Mouse (Mus musculus): ENCODE data around the gene Hcfc1. TPM values are rescaled to one million over a fixed set of nuclear protein-coding genes. Genes with fewer than 3 reads are reported as not detected.
A peak's percentile ranks its signal among the peaks of the same experiment; 100 is the strongest.

Hcfc1 gene
- polyA plus RNA-seq, 1 experiment from 2014 or later, result 55.3 TPM

DNA sequence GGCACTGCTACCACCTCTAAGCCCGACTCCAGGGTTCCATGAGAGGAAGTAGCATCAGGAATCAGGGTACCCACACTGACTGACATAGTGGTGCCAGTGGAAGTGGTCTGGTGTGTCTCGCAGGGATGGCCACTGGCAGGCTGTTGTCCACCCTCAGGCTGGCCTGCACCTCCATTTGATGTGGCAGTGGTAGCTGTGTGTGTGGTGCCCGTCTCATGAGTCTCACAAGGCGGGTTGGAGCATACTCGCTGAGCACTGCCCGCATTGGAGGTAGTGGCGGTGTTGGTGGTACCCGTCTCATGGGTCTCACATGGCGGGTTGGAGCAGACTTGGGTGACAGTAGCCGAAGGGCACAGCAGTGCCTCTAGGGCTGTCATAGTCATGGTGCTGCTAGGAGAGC is 16.8 kb downstream of the Hcfc1 start:
- Histone ChIP-seq H3K9me3 (ENCODE audit: control insufficient read depth, low read length) (no peaks in the 10 kb centered on the region), H3K4me3 (replicated peaks; ENCODE audit: low read length) (no peak overlapping the region), H3K36me3 (replicated peaks; ENCODE audit: control insufficient read depth, insufficient read depth) (peaks cover 98% of the 10 kb centered on the region), H3K9ac (no peak overlapping the region), H3K4me1 (replicated peaks; ENCODE audit: control insufficient read depth, insufficient read depth, low read length) (no peaks in the 10 kb centered on the region), H3K27ac (no peak overlapping the region), H3K4me2 (replicated peaks) (no peak overlapping the region), H3K27me3 (ENCODE audit: control insufficient read depth, insufficient read depth, low read length) (no peaks in the 10 kb centered on the region)
- DNase-seq (ENCODE audit: low spot score) (no peak), ATAC-seq (ENCODE audit: low FRiP score) (no peak)
- WGBS, result 89% methylated on average over 10 of the region's 10 CpGs

DNA sequence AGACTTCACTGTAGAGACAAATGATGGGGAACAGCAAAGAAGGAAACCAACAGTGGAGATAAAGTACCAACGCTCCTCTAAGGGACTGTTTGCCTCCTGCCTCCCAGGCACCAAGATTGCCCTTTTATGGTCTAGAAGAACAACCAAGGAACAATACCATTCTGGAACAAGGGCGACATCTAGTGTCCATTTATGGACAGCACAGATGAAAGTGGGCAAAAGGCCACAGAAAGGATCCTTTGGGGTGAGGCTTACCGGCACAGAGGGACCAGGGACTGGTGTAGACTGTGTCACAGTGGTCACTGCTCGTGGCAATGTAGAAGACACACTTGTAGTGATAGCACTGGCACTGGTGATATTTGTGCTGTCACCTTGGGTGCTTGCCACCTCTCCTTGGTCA is 17.5 kb downstream of the Hcfc1 start:
- H3K27me3 ChIP-seq (ENCODE audit: control insufficient read depth, insufficient read depth, low read length), result no peaks in the 10 kb centered on the region
- WGBS, result 37% methylated on average over 4 of the region's 4 CpGs
- no peak overlapping the region for H3K27ac ChIP-seq
- H3K4me3 ChIP-seq (replicated peaks; ENCODE audit: low read length), result no peak overlapping the region
- H3K4me2 ChIP-seq (replicated peaks), result no peak overlapping the region
- H3K9ac ChIP-seq, result no peak overlapping the region
- H3K9me3 ChIP-seq (ENCODE audit: control insufficient read depth, low read length), result no peaks in the 10 kb centered on the region
- ATAC-seq (ENCODE audit: low FRiP score), result peak; percentile 46; the same call in 1 of the 2 replicates
- peak; percentile 75 for DNase-seq (ENCODE audit: low spot score)
- no peaks in the 10 kb centered on the region for H3K4me1 ChIP-seq (replicated peaks; ENCODE audit: control insufficient read depth, insufficient read depth, low read length)
- peaks cover 98% of the 10 kb centered on the region for H3K36me3 ChIP-seq (replicated peaks; ENCODE audit: control insufficient read depth, insufficient read depth)

DNA sequence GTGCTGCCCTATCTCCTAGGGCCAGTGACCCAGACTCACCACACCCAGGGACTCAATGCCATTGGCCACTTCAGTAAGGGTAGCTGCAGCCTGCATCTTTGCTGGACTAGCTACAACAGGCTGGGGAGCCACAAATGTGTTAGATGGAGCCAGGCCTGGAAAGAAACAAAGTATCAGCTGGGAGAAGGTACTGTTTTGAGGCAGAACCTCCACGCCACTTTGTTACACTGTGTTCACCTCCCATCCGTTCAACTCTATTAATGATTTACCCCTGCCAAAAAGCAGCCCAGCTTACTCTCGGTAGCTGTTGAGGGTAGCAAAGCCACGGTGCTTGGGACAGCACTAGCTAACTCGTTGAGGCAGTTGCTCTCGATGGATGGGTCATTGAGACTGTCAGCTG is 19.3 kb downstream of the Hcfc1 start:
- Histone ChIP-seq H3K27ac (no peak overlapping the region), H3K4me1 (replicated peaks; ENCODE audit: control insufficient read depth, insufficient read depth, low read length) (no peaks in the 10 kb centered on the region), H3K36me3 (replicated peaks; ENCODE audit: control insufficient read depth, insufficient read depth) (peaks cover 97% of the 10 kb centered on the region), H3K9ac (no peak overlapping the region), H3K27me3 (ENCODE audit: control insufficient read depth, insufficient read depth, low read length) (no peaks in the 10 kb centered on the region), H3K4me3 (replicated peaks; ENCODE audit: low read length) (no peak overlapping the region), H3K4me2 (replicated peaks) (no peak overlapping the region), H3K9me3 (ENCODE audit: control insufficient read depth, low read length) (no peaks in the 10 kb centered on the region)
- no peak for DNase-seq (ENCODE audit: low spot score)
- ATAC-seq (ENCODE audit: low FRiP score), result no peak
- WGBS, result 76% methylated on average over 6 of the region's 6 CpGs

DNA sequence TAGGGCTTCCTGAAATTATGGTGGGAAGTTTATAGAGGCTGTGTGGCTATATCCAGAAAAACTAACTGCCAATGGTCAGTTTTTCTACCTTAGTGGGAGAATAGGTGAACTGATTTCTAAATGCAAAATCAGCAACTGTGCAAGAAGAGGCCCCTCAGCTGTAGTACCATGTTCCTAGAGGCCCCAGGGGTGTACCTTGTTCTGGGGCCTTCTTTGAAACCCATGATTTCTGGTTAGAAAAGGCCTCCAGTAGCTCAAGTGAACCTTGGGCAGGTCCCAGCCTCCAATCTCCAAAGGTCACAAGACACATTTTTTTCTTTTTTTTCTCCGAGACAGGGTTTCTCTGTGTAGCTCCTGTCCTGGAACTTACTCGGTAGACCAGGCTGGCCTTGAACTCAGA is 23.9 kb downstream of the Hcfc1 start:
- 93% methylated on average over 2 of the region's 2 CpGs for WGBS
- peaks cover 60% of the 10 kb centered on the region for H3K36me3 ChIP-seq (replicated peaks; ENCODE audit: control insufficient read depth, insufficient read depth)
- no peak overlapping the region for H3K9ac ChIP-seq
- no peaks in the 10 kb centered on the region for H3K9me3 ChIP-seq (ENCODE audit: control insufficient read depth, low read length)
- no peak overlapping the region for H3K4me3 ChIP-seq (replicated peaks; ENCODE audit: low read length)
- H3K27me3 ChIP-seq (ENCODE audit: control insufficient read depth, insufficient read depth, low read length), result no peaks in the 10 kb centered on the region
- no peaks in the 10 kb centered on the region for H3K4me1 ChIP-seq (replicated peaks; ENCODE audit: control insufficient read depth, insufficient read depth, low read length)
- DNase-seq (ENCODE audit: low spot score), result no peak
- no peak for ATAC-seq (ENCODE audit: low FRiP score)
- H3K27ac ChIP-seq, result no peak overlapping the region
- H3K4me2 ChIP-seq (replicated peaks), result no peak overlapping the region

DNA sequence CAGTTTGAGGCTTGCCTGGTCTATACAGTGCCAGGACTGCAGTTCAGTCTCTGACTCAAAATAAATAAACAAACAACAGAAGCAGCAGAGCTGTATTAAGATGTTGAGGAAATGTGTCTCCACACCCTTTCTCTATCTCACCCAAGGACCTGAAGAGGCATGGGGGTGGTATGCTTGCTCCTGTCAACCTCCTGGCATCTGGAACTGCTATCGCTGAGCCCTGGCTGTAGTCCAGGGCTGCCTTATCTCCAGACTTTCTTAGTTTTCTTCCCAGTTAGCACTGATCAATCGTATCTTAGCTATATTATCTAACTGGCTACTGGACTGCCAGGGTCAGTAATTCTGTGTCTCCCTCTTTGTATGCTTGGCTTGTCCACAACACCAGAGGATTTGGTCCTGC is 24.3 kb downstream of the Hcfc1 start:
- DNase-seq (ENCODE audit: low spot score) (no peak), ATAC-seq (ENCODE audit: low FRiP score) (no peak)
- no peak overlapping the region for H3K4me2 ChIP-seq (replicated peaks)
- no peaks in the 10 kb centered on the region for H3K27me3 ChIP-seq (ENCODE audit: control insufficient read depth, insufficient read depth, low read length)
- H3K27ac ChIP-seq, result no peak overlapping the region
- H3K9me3 ChIP-seq (ENCODE audit: control insufficient read depth, low read length), result no peaks in the 10 kb centered on the region
- peaks cover 56% of the 10 kb centered on the region for H3K36me3 ChIP-seq (replicated peaks; ENCODE audit: control insufficient read depth, insufficient read depth)
- WGBS, result 95% methylated on average over 2 of the region's 2 CpGs
- H3K9ac ChIP-seq, result no peak overlapping the region
- H3K4me3 ChIP-seq (replicated peaks; ENCODE audit: low read length), result no peak overlapping the region
- H3K4me1 ChIP-seq (replicated peaks; ENCODE audit: control insufficient read depth, insufficient read depth, low read length), result no peaks in the 10 kb centered on the region

DNA sequence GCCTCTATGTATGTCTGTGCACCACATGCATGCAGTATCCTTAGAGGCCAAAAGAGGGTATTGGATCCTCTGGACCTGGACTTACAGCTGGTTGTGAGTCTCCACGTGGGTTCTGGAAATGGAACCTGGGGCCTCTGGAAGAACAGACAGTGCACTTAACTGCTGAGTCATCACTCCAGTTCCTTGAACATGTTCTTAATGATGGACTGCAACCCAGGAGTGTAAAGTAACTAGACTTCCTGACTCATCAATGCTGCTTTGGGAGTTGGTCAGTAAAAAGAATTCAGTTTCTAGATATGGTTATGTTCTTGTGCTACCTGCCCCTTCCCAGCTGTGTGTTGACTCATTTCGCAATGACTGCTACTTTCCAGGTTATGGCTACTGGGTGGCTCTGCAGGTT is 34.3 kb downstream of the Hcfc1 start:
- H3K4me1 ChIP-seq (replicated peaks; ENCODE audit: control insufficient read depth, insufficient read depth, low read length), result no peaks in the 10 kb centered on the region
- WGBS, result 74% methylated on average over 2 of the region's 2 CpGs
- no peak for DNase-seq (ENCODE audit: low spot score)
- no peaks in the 10 kb centered on the region for H3K27me3 ChIP-seq (ENCODE audit: control insufficient read depth, insufficient read depth, low read length)
- H3K4me3 ChIP-seq (replicated peaks; ENCODE audit: low read length), result no peak overlapping the region
- H3K9ac ChIP-seq, result no peak overlapping the region
- no peak for ATAC-seq (ENCODE audit: low FRiP score)
- no peaks in the 10 kb centered on the region for H3K36me3 ChIP-seq (replicated peaks; ENCODE audit: control insufficient read depth, insufficient read depth)
- no peaks in the 10 kb centered on the region for H3K9me3 ChIP-seq (ENCODE audit: control insufficient read depth, low read length)
- no peak overlapping the region for H3K27ac ChIP-seq
- no peak overlapping the region for H3K4me2 ChIP-seq (replicated peaks)

DNA sequence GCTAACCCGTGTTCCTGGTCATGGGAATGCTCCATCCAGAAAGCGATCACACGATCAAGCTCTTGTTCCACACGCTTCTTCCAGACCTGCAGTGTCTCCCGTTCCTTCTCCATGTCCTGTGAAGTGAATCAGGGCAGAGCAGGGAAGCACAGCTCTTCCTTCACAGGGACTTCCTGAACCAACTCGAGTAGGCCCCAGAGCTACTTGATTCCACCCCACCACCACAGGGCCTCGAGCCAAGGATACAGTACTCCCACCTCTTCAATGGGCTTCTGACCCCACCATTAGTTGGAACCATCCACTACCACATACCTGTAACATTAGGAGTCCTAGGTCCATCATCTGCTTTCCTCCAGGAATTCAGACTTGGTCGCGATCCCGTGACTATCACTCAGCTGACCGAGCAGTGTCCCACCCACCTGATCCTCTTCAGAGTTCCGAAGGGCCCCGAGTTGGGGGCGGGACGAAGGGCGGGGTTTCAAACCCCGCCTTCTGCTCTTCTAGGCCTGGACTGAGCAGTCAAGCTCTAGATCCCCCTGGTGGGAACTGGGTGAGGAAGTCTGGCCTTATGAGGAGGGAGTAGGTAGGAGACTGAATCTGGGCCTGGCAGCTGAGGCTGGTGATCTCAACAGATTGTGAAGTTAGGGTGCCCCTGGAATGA is 35.6 kb downstream of the Hcfc1 start, which contains the start of gene Renbp:
Gene Renbp, minus strand, starts transcription at position 449 of the 661 bp plus-strand sequence.
- peak within 1 kb of the TSS; percentile 17; the same call in 1 of the 2 replicates for H3K4me2 ChIP-seq (replicated peaks)
- no peaks in the 10 kb centered on the region for H3K36me3 ChIP-seq (replicated peaks; ENCODE audit: control insufficient read depth, insufficient read depth)
- H3K4me3 ChIP-seq (replicated peaks; ENCODE audit: low read length), result no peak within 1 kb of the TSS
- no peak within 1 kb of the TSS for H3K27ac ChIP-seq
- H3K9me3 ChIP-seq (ENCODE audit: control insufficient read depth, low read length), result no peaks in the 10 kb centered on the region
- DNase-seq (ENCODE audit: low spot score), result no peak
- peak; percentile 60; the same call in 1 of the 2 replicates for ATAC-seq (ENCODE audit: low FRiP score)
- H3K4me1 ChIP-seq (replicated peaks; ENCODE audit: control insufficient read depth, insufficient read depth, low read length), result no peaks in the 10 kb centered on the region
- 43% methylated on average over 17 of the region's 17 CpGs for WGBS
- H3K9ac ChIP-seq, result no peak within 1 kb of the TSS
- H3K27me3 ChIP-seq (ENCODE audit: control insufficient read depth, insufficient read depth, low read length), result no peaks in the 10 kb centered on the region

DNA sequence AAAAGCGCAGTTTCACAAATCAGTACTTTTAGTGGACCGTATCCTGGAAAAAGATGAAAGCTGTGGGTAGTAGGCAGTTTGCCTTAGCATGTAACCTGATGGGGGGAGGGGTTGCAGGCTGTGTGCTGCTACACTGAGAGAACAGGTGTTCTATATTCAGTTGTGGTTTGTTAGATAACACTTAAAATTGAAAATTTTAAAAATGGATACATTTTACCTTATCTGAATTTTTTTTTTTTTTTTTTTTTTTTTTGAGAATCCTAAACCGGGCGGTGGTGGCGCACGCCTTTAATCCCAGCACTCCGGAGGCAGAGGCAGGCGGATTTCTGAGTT is 43.6 kb downstream of the Hcfc1 start:
- Histone ChIP-seq H3K36me3 (replicated peaks; ENCODE audit: control insufficient read depth, insufficient read depth) (peaks cover 23% of the 10 kb centered on the region), H3K27me3 (ENCODE audit: control insufficient read depth, insufficient read depth, low read length) (no peaks in the 10 kb centered on the region), H3K4me2 (replicated peaks) (peak overlapping the region; percentile 73), H3K9me3 (ENCODE audit: control insufficient read depth, low read length) (no peaks in the 10 kb centered on the region), H3K4me1 (replicated peaks; ENCODE audit: control insufficient read depth, insufficient read depth, low read length) (no peaks in the 10 kb centered on the region; the same call in 1 of the 2 replicates), H3K27ac (peak overlapping the region; percentile 77; the same call in 1 of the 2 replicates), H3K4me3 (replicated peaks; ENCODE audit: low read length) (peak overlapping the region; percentile 53), H3K9ac (peak overlapping the region; percentile 58; the same call in 1 of the 2 replicates)
- 73% methylated on average over 8 of the region's 8 CpGs for WGBS
- ATAC-seq (ENCODE audit: low FRiP score), result no peak
- peak; percentile 29 for DNase-seq (ENCODE audit: low spot score)

DNA sequence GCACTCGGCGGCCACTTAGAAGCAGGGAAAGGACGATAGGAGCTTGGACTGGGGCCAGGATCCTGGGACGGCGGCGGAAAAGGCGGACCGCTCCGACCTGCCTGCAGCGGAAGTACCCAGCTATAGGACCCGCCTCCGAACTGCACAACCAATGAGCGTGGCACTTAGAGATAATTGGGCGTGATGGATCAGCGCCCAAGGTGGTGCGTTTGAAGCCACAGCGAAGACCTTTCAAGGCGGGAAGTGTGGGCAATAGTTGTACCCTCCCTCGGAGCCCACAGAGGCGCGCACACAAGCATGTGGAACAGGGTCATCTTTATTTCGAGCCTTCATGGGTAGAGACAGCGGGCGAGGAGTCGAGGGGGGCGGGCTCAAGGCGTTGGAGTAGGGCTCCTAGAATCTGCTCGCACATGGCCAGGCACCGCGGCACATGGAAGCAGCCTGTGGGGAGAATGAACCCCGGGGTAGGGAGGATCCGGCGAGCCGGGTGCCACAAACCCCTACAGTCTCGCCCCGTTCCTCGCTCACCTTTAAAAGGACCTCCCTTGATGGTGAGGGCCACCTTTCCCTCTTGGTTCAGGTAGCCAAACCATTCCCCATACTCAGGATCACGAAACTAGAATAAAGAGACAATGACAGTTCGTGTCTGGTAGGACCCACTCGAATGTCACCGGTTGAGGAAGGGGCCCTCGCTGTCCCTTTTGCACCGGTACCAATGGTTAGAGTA is 44.2 kb downstream of the Hcfc1 start, which contains the start of the genes Arhgap4 and Naa10:
Gene Arhgap4, minus strand, starts transcription at position 48 of the 727 bp plus-strand sequence.
Gene Naa10, minus strand, starts transcription at position 122 of the 727 bp plus-strand sequence.
- DNase-seq (ENCODE audit: low spot score) (peak; percentile 85), ATAC-seq (ENCODE audit: low FRiP score) (peak; percentile 98)
- peak within 1 kb of the TSS; percentile 68 for H3K9ac ChIP-seq
- peak within 1 kb of the TSS; percentile 77 for H3K27ac ChIP-seq
- H3K4me2 ChIP-seq (replicated peaks), result peak within 1 kb of the TSS; percentile 73
- H3K27me3 ChIP-seq (ENCODE audit: control insufficient read depth, insufficient read depth, low read length), result no peaks in the 10 kb centered on the region
- peak within 1 kb of the TSS; percentile 53 for H3K4me3 ChIP-seq (replicated peaks; ENCODE audit: low read length)
- H3K4me1 ChIP-seq (replicated peaks; ENCODE audit: control insufficient read depth, insufficient read depth, low read length), result no peaks in the 10 kb centered on the region; the same call in 1 of the 2 replicates
- WGBS, result 19% methylated on average over 43 of the region's 43 CpGs
- H3K36me3 ChIP-seq (replicated peaks; ENCODE audit: control insufficient read depth, insufficient read depth), result peaks cover 23% of the 10 kb centered on the region
- H3K9me3 ChIP-seq (ENCODE audit: control insufficient read depth, low read length), result no peaks in the 10 kb centered on the region

Measured in hindbrain, embryonic 14.5 days (tissue).